Mouse (Mus musculus) large intestine, adult 2 months (tissue): ENCODE data around the gene Vapa. TPM values are rescaled to one million over a fixed set of nuclear protein-coding genes. Genes with fewer than 3 reads are reported as not detected.
"Not testable (repeated sequence)": the region's sequence is repeated elsewhere in the genome, so short reads cannot be mapped to it uniquely, and the experiment has no call there.

Experiments
- DNase-seq: peaks from one replicate; pipeline ENCODE4 v3.0.0-alpha.2; 2012; ENCODE audit warnings: low read depth, low spot score
- WGBS: fragments of 180-500 bp; shearing (Covaris S2); methylation state at CpG from one replicate; pipeline ENCODE4 v1.1.7; 2018; 5-methylcytosine and 5-hydroxymethylcytosine counted together
- polyA plus RNA-seq: library from polyadenylated mRNA; depleted of rRNA; stranded (reverse); fragments of >200 nt; gene quantifications from 2 replicates; pipeline ENCODE4 v1.2.3, GENCODE M21; 2012

The Vapa gene
- polyA plus RNA-seq, 1 experiment: 23.5 TPM

DNA sequence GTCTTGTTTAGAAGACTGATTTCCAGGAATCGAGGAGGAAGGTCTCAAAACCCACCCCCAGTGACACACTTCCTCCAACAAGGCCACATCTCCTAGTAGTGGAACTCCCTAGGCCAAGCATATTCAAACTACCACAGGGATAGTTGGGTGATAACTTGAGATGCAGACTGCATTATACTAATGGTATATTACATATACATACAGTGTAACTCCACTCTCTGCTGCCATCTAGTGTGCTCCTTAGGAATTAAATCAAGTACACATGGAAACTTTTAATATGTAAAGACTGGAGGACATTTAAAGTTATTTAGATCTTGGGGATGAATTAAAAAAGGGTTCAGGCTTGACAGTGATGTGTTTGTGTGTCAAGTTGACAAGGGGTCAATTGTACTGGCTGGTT is 38.0 kb downstream of the Vapa start:
- WGBS: 60% methylated on average over 1 of the region's 1 CpGs
- DNase-seq: peak; percentile 22

DNA sequence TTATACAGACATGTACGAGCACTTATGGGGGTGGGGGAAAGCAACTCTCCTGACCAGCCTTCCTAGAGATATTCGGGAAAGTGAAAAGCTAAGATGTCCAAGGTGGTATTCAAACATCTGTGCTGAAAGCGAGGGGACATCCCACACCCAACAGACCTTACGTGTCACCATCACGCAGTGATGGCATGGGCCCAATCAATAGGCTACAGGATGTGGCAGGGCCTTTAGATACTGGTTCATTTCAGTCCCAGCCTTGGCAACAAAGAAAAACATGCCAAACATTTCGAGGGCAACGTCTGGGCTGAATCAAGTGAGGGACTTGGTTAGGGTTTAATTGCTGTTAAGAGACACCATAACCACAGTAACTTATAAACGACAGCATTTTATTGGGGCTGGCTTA is 38.5 kb downstream of the Vapa start:
- WGBS: 59% methylated on average over 8 of the region's 8 CpGs
- no peak for DNase-seq

GRCm38 (mm10) chr17:65571866-65572265 is 41.5 kb downstream of the Vapa start:
- 81% methylated on average over 9 of the region's 9 CpGs for WGBS
- DNase-seq: no peak

DNA sequence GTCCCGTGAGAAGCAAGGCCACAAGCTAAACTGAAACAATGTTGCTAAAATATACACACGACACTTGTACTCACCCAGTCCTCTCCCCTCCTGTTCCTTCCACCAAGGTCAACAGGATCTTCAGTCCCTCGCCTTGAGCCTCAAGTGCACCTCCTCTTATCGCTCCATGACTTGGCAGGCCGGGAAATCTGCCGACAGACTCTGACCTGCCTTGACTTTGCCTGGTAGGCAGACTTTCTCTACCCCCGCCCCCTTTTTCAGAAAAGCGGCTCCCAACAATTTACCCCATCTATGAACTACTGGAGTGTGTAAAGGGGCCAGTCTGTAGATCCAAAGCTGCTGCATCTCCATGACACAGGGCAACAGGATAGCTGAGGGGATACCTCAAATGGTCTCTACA is 41.9 kb downstream of the Vapa start:
- WGBS: 82% methylated on average over 8 of the region's 8 CpGs
- no peak for DNase-seq

- DNase-seq: no peak
- WGBS: 75% methylated on average over 5 of the region's 5 CpGs
These were observed 49.2 kb downstream of the Vapa start for GRCm38 (mm10) chr17:65564189-65564588.

- DNase-seq: no peak
- WGBS: 31% methylated on average over 6 of the region's 6 CpGs
These were observed 50.0 kb downstream of the Vapa start for GRCm38 (mm10) chr17:65563345-65563744.

- DNase-seq: no peak
- WGBS: 2% methylated on average over 5 of the region's 5 CpGs
These were observed 50.6 kb downstream of the Vapa start for GRCm38 (mm10) chr17:65562761-65563160.

DNA sequence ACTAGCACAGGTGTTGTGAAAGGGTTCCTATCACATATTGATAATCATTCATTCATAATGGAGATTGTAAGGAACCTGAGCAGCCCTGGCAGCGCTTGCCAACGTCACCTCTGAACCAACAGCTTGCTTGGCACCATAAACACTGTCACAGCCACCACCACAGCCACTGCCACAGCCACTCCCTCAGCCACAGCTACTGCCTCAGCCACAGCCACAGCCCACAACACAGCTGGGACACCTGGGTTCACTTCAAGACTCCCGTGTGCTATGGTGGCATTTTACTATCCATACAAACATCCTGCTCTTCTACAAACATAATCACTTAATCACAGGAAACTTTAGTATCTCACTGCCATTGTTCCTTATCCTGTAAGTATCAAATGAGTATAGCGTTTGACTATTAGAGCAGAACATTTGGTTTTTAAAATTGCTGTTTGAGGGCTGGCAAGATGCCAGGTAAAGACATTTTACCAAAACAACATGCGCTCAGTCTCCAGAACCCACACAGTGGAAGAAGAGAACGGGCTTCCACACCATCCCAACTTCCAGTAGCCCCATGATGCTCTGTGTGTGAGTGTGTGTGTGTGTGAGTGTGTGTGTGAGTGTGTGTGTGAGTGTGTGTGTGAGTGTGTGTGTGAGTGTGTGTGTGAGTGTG is 51.9 kb downstream of the Vapa start:
- WGBS: 16% methylated on average over 6 of the region's 6 CpGs
- no peak for DNase-seq

DNA sequence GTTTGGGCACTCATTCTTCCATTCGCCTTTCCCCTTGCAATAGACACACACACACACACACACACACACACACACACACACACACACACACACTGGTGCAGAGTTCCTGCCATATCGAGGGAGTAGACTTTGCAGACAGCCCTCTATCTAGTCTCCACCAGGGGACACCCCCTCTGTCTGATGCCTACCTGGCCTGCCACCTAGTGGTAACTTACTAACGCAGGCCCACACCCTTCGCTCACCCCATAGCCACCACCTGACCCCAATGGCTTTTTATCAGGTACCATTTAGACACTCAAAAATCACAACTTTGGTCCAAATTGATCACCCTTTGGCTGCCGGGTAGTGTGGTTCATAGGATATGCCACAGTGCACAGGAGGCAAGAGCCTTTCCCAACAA is 54.1 kb downstream of the Vapa start:
- DNase-seq: no peak
- 44% methylated on average over 5 of the region's 5 CpGs for WGBS

DNA sequence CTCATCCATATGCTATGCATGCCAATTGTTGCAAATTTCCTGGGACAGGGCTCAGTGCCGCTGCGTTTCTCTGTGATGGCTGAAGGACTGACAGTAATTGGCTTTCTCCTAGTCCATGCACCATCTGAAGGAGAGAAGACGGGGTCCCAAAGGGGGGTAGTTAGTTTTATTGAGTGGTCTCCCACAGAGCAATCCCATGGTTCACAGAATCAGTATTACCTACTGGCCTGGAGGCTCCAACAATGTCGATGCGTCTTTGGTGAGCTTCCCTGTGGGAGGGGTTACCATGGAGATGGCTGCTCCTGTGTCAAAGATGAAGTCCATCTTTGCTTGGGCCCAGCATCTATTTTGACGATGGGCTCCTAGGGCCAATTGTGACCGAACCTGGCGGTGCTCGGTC is 54.6 kb downstream of the Vapa start:
- no peak for DNase-seq
- whole genome bisulfite sequencing: 65% methylated on average over 9 of the region's 9 CpGs

DNA sequence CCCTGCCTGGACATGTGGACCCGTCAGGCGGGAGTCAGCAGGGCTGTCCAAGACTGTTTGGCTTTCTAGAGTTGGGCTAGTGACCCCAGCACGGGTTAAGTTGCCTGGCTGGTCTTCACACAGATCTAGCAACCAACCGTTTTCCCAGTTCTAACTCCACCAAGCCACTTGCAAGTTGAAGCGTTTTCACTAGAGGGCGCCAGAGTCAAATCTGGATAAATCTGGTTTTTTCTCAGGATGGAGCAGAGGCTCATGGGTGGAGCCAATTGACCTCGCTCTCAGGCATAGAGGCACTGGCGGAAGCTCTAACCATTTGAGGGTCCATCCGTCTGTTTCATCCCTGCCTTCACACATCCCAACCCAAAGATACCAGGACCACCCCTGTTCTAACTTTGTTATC is 55.1 kb downstream of the Vapa start:
- 36% methylated on average over 9 of the region's 9 CpGs for WGBS

GRCm38 (mm10) chr17:65557212-65557611 is 56.1 kb downstream of the Vapa start:
- WGBS: 56% methylated on average over 6 of the region's 6 CpGs
- DNase-seq: no peak

More for the DNA sequence above, 55.1 kb downstream of the Vapa start:
- peak; percentile 64 for DNase-seq

- no peak for DNase-seq
- WGBS: 38% methylated on average over 10 of the region's 10 CpGs
These were observed 56.6 kb downstream of the Vapa start for GRCm38 (mm10) chr17:65556798-65557197.

GRCm38 (mm10) chr17:65552426-65552997 is 60.8 kb downstream of the Vapa start:
- WGBS: 59% methylated on average over 12 of the region's 12 CpGs
- no peak for DNase-seq

- no peak for DNase-seq
- WGBS: 87% methylated on average over 4 of the region's 4 CpGs
These were observed 63.0 kb downstream of the Vapa start for GRCm38 (mm10) chr17:65550357-65550756.

- DNase-seq: no peak
- WGBS: 28% methylated on average over 18 of the region's 18 CpGs
These were observed 64.5 kb downstream of the Vapa start for GRCm38 (mm10) chr17:65548698-65549365.

GRCm38 (mm10) chr17:65546221-65546620 is 67.1 kb downstream of the Vapa start:
- not testable (repeated sequence) for DNase-seq
- 83% methylated on average over 4 of the region's 4 CpGs for WGBS

- 11% methylated on average over 26 of the region's 26 CpGs for WGBS
- DNase-seq: no peak
These were observed 72.7 kb downstream of the Vapa start, which contains the start of gene Tmem232 for GRCm38 (mm10) chr17:65540441-65541272. TSS of gene Tmem232 (minus strand) at chr17:65540782.

GRCm38 (mm10) chr17:65536156-65536555 is 77.2 kb downstream of the Vapa start:
- 29% methylated on average over 3 of the region's 3 CpGs for WGBS
- DNase-seq: no peak

GRCm38 (mm10) chr17:65532381-65532780 is 81.0 kb downstream of the Vapa start:
- DNase-seq: not testable (repeated sequence)
